Mouse (Mus musculus) layer of hippocampus, postnatal 36 days (tissue): ENCODE data around the gene Btnl2. TPM values are rescaled to one million over a fixed set of nuclear protein-coding genes. Genes with fewer than 3 reads are reported as not detected.

Experiments
- DNase-seq, 2 experiments: peaks; one replicate each; pipeline ENCODE4 v3.0.0; 2022
- total RNA-seq, 2 experiments: library from RNA; stranded (reverse); gene quantifications; 2 replicates each; pipeline ENCODE4 v1.2.3; 2021

Btnl2 gene
- total RNA-seq, 2 experiments from 2014 or later = 0.43 to 0.82 TPM

DNA sequence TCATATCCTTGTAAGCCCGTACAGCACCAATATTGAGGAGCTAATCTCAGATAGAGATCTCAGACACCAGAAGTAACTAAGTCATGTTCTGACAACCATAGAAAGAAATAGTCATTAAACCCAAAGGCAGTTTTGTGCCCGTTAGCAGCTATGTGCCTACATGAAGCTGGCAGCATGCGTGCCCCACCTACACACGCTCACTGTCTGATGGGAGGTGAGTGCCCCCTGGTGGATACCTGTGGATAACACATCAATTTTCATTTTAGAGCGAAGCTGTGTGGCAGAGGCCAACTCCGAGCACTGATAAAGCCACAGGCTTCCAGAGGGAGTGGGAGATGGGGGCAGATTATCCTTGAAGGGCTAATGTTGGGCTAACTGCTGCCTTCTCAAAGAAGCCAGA lies 56.5 kb downstream of the Btnl2 start:
- DNase-seq = peak; percentile 70 to 76

Other genes with a start within 250 kb of the Btnl2 start
- 10 to 100 TPM; 26.7 to 31.7 TPM for gene H2-DMa, start 235.3 kb upstream of the Btnl2 start, total RNA-seq
- 100 to 1,000 TPM; 182 to 193 TPM for gene Brd2, start 232.2 kb upstream of the Btnl2 start, total RNA-seq
- under 1 TPM; 0.67 to 0.96 TPM for gene H2-DMb2, start 211.5 kb upstream of the Btnl2 start, total RNA-seq
- gene H2-DMb1, start 201.8 kb upstream of the Btnl2 start, total RNA-seq = 1 to 10 TPM in 1 of 2 experiments, under 1 TPM in 1; 0.95 to 1.7 TPM
- 1 to 10 TPM; 3.4 to 3.5 TPM for gene Tap1, start 167.3 kb upstream of the Btnl2 start, total RNA-seq
- 1 to 10 TPM; 1.2 to 1.7 TPM for gene Psmb9, start 167.1 kb upstream of the Btnl2 start, total RNA-seq
- 1 to 10 TPM; 2.7 to 3.2 TPM for gene Psmb8, start 157.1 kb upstream of the Btnl2 start, total RNA-seq
- gene Tap2, start 151.3 kb upstream of the Btnl2 start, total RNA-seq = 10 to 100 TPM in 1 of 2 experiments, 1 to 10 TPM in 1; 8.5 to 10.3 TPM
- under 1 TPM in 1 of 2 experiments, not detected in 1; 0.47 TPM for gene H2-Ob, start 115.9 kb upstream of the Btnl2 start, total RNA-seq
- 1 to 10 TPM; 1.6 to 1.9 TPM for gene H2-Ab1, start 97.1 kb upstream of the Btnl2 start, total RNA-seq
- 1 to 10 TPM in 1 of 2 experiments, under 1 TPM in 1; 0.87 to 1.3 TPM for gene H2-Aa, start 67.0 kb upstream of the Btnl2 start, total RNA-seq
- gene H2-Eb1, start 49.0 kb upstream of the Btnl2 start, total RNA-seq = 1 to 10 TPM; 1.3 TPM
- gene H2-Eb2, start 29.2 kb upstream of the Btnl2 start, total RNA-seq = not detected
- gene Btnl1, start 22.3 kb downstream of the Btnl2 start, total RNA-seq = not detected
- gene BC051142, start 44.0 kb downstream of the Btnl2 start, total RNA-seq = 1 to 10 TPM; 2.3 to 3.6 TPM
- not detected for gene Btnl4, start 122.5 kb downstream of the Btnl2 start, total RNA-seq
- not detected for gene Btnl6, start 162.5 kb downstream of the Btnl2 start, total RNA-seq
- 10 to 100 TPM in 1 of 2 experiments, 1 to 10 TPM in 1; 7.0 to 11.5 TPM for gene Notch4, start 209.4 kb downstream of the Btnl2 start, total RNA-seq
- gene Gpsm3, start 235.0 kb downstream of the Btnl2 start, total RNA-seq = 1 to 10 TPM; 2.1 to 2.2 TPM
- 10 to 100 TPM; 63.0 to 63.9 TPM for gene Pbx2, start 236.4 kb downstream of the Btnl2 start, total RNA-seq
- under 1 TPM; 0.60 to 0.94 TPM for gene Ager, start 243.0 kb downstream of the Btnl2 start, total RNA-seq
- 10 to 100 TPM; 79.4 to 87.3 TPM for gene Rnf5, start 248.9 kb downstream of the Btnl2 start, total RNA-seq
- 100 to 1,000 TPM; 159 to 169 TPM for gene Agpat1, start 249.4 kb downstream of the Btnl2 start, total RNA-seq